Mouse (Mus musculus): Measurements from ENCODE around the gene Tuba3b. TPM values are rescaled to one million over a fixed set of nuclear protein-coding genes. Genes with fewer than 3 reads are reported as not detected.

The Tuba3b gene
- total and polyA plus RNA-seq, 3 experiments, result not detected

DNA sequence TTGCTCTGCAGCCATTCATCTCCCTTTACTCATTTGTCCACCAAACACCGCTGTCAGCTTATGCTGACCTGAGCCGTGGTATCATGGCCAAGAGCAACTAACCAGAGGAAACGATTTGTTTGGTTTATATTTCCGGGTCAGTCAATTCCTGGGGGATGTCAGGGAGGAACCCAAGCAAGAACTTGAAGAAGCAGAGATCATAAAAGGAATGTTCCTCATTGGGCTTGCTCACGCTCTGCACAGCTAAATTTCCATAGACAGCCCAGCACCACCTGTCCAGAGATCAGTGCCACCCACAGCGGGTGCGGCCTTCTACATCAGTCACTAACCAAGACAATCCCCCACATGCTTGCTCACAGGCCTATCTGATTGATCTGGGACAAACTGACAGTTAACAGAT, 1.3 kb upstream of the Tuba3b start, which contains the start of gene Lmntd1:
Lmntd1 (minus strand) TSS at position 101 of the 400 bp plus-strand sequence.
- TF ChIP-seq GATA2 (IDR thresholded peaks at IDR 0.05; ENCODE audit: borderline replicate concordance, low read depth, low read length) (no peak), TAL1 (conservative IDR thresholded peaks at IDR 0.05; ENCODE audit: low read depth, low read length) (no peak), GATA1 (IDR thresholded peaks at IDR 0.05; ENCODE audit: borderline replicate concordance, low read length) (no peak), CTCF (IDR thresholded peaks at IDR 0.05; ENCODE audit: low read depth, low read length) (no peak), POLR2AphosphoS5 (IDR thresholded peaks at IDR 0.05; ENCODE audit: insufficient replicate concordance, low read depth, low read length) (no peak)
- Histone ChIP-seq H3K9me3 (replicated peaks) (peaks cover 69% of the 10 kb centered on the region), H3K36me3 (replicated peaks) (no peaks in the 10 kb centered on the region), H3K27me3 (ENCODE audit: insufficient read depth, low read length) (no peaks in the 10 kb centered on the region), H3K4me3 (ENCODE audit: low read depth, low read length) (no peak within 1 kb of the TSS), H3K4me1 (ENCODE audit: insufficient read depth, low read depth, low read length) (no peaks in the 10 kb centered on the region)
- no peak for DNase-seq (ENCODE audit: low spot score)
- no peak for ATAC-seq (ENCODE audit: extremely low read depth, insufficient number of reproducible peaks, low FRiP score, poor library complexity, severe bottlenecking)

DNA sequence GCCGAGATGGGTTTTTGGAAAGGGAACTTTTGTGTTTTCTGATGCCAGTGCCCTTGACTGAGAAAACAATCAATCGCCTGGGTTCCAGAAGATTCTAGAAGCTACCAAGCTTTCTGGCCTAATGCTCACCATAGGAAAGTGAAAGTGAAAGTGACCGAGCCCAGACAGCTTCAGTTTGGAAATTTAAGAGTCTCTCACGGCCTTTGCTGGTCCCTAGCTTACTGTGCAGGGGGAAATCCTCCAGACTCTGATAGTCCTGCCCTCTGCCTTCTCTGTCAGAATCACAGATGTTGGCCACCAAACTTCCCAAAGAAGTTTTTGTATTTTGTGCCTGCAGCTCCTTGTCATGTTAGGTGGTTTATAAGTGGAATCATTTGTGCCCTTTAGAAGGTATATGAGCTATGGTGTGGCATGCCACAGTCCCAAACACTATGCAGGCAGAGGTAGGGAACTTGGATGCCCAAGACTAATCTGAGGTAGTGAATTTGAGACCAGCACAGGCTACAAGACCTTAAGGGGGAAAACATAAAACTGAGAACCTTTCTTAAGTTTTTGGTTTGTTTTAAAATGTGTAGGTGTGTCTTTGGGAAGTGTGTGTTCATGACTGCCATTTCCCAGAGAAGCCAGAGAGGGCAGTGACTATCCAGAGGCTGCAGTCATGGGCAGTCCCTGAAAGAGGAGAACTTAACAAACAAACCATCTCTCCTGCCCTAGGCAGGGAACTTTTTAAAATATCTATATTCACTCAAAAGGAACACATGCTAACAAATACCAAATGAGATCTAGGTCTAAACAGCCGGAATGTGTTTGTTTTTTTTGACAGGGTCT, 1.1 kb downstream of the Tuba3b start:
- Histone ChIP-seq H3K4me3 (ENCODE audit: low read depth, low read length) (no peak overlapping the region), H3K36me3 (replicated peaks) (no peaks in the 10 kb centered on the region), H3K4me1 (ENCODE audit: insufficient read depth, low read depth, low read length) (no peaks in the 10 kb centered on the region), H3K9me3 (replicated peaks) (peaks cover 66% of the 10 kb centered on the region), H3K27me3 (ENCODE audit: insufficient read depth, low read length) (no peaks in the 10 kb centered on the region)
- TF ChIP-seq TAL1 (conservative IDR thresholded peaks at IDR 0.05; ENCODE audit: low read depth, low read length) (no peak), GATA2 (IDR thresholded peaks at IDR 0.05; ENCODE audit: borderline replicate concordance, low read depth, low read length) (no peak), POLR2AphosphoS5 (IDR thresholded peaks at IDR 0.05; ENCODE audit: insufficient replicate concordance, low read depth, low read length) (no peak), GATA1 (IDR thresholded peaks at IDR 0.05; ENCODE audit: borderline replicate concordance, low read length) (no peak), CTCF (IDR thresholded peaks at IDR 0.05; ENCODE audit: low read depth, low read length) (no peak)
- no peak for DNase-seq (ENCODE audit: low spot score)
- ATAC-seq (ENCODE audit: extremely low read depth, insufficient number of reproducible peaks, low FRiP score, poor library complexity, severe bottlenecking), result no peak

DNA sequence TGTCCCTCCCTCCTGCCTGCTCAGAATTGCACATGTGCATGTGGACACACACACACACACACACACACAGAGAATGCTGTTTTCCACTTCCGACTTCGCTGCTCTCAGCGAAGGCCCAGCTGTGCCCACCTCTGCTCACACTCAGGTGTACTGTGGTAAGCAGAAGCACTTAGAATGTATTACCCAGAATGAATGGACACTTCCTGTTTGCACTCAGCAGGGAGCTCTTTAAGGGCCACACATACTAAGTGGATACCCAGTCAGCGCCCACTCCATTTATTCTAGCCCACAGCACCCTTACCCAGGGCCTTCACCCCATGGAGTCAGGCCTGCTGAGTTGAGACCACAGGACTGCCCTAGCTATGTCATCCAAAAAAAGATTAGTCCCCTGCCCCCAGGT, 7.6 kb downstream of the Tuba3b start:
- H3K4me3 ChIP-seq (ENCODE audit: low read depth, low read length), result no peak overlapping the region
- peaks cover 58% of the 10 kb centered on the region for H3K9me3 ChIP-seq (replicated peaks)
- ATAC-seq (ENCODE audit: extremely low read depth, insufficient number of reproducible peaks, low FRiP score, poor library complexity, severe bottlenecking) (no peak), DNase-seq (ENCODE audit: low spot score) (no peak)
- H3K27me3 ChIP-seq (ENCODE audit: insufficient read depth, low read length), result no peaks in the 10 kb centered on the region
- H3K4me1 ChIP-seq (ENCODE audit: insufficient read depth, low read depth, low read length), result no peaks in the 10 kb centered on the region
- H3K36me3 ChIP-seq (replicated peaks), result no peaks in the 10 kb centered on the region
- TF ChIP-seq CTCF (IDR thresholded peaks at IDR 0.05; ENCODE audit: low read depth, low read length) (no peak), GATA2 (IDR thresholded peaks at IDR 0.05; ENCODE audit: borderline replicate concordance, low read depth, low read length) (no peak), GATA1 (IDR thresholded peaks at IDR 0.05; ENCODE audit: borderline replicate concordance, low read length) (no peak), POLR2AphosphoS5 (IDR thresholded peaks at IDR 0.05; ENCODE audit: insufficient replicate concordance, low read depth, low read length) (no peak), TAL1 (conservative IDR thresholded peaks at IDR 0.05; ENCODE audit: low read depth, low read length) (no peak)

DNA sequence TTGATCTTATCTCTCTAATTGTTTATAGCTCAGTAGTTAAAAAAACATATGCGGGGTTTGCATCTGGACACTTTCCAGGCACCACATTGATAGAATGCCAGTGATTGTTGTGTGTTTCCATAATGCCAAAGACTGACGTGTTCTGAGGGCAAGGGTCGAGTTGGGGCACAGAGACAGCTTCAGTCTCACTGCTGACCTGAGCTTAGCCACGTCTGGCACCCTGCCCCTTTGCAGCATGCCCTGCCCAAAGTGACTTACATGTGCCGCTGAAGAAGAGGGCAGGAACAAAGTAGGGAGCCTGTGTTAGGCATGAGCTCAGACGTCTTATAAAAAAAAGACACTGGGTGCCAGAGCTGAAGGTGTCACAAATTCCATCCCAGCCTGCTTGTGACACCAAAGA, 14.7 kb downstream of the Tuba3b start:
- TF ChIP-seq TAL1 (conservative IDR thresholded peaks at IDR 0.05; ENCODE audit: low read depth, low read length), result no peak
- no peak for TF ChIP-seq GATA2 (IDR thresholded peaks at IDR 0.05; ENCODE audit: borderline replicate concordance, low read depth, low read length)
- no peak for TF ChIP-seq POLR2AphosphoS5 (IDR thresholded peaks at IDR 0.05; ENCODE audit: insufficient replicate concordance, low read depth, low read length)
- no peak for TF ChIP-seq CTCF (IDR thresholded peaks at IDR 0.05; ENCODE audit: low read depth, low read length)
- TF ChIP-seq GATA1 (IDR thresholded peaks at IDR 0.05; ENCODE audit: borderline replicate concordance, low read length), result no peak

DNA sequence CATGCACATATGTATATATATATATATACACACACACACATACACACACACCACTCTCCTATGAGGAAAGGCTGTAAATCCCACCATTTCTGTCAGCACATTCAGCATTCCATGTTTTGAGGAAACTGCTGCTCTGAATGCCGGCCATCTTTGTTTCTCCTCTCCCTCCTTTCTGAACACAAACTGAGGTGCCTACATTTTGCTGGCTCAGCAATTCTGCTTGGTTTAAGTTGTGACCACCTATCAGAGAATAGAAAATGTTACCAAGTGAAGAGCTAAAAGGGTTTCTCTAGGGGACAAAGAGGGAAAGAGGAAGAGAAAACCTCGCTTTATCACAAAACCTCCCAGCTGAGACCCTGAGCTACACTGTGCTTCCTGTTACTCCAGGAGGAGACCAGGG, 18.9 kb downstream of the Tuba3b start:
- Histone ChIP-seq H3K9me3 (replicated peaks) (peaks cover 70% of the 10 kb centered on the region), H3K36me3 (replicated peaks) (no peaks in the 10 kb centered on the region), H3K4me1 (ENCODE audit: insufficient read depth, low read depth, low read length) (no peaks in the 10 kb centered on the region), H3K4me3 (ENCODE audit: low read depth, low read length) (no peak overlapping the region), H3K27me3 (ENCODE audit: insufficient read depth, low read length) (no peaks in the 10 kb centered on the region)
- TF ChIP-seq POLR2AphosphoS5 (IDR thresholded peaks at IDR 0.05; ENCODE audit: insufficient replicate concordance, low read depth, low read length) (no peak), GATA1 (IDR thresholded peaks at IDR 0.05; ENCODE audit: borderline replicate concordance, low read length) (no peak), GATA2 (IDR thresholded peaks at IDR 0.05; ENCODE audit: borderline replicate concordance, low read depth, low read length) (no peak), CTCF (IDR thresholded peaks at IDR 0.05; ENCODE audit: low read depth, low read length) (no peak), TAL1 (conservative IDR thresholded peaks at IDR 0.05; ENCODE audit: low read depth, low read length) (no peak)
- DNase-seq (ENCODE audit: low spot score), result no peak
- ATAC-seq (ENCODE audit: extremely low read depth, insufficient number of reproducible peaks, low FRiP score, poor library complexity, severe bottlenecking), result no peak

More for the DNA sequence above, 14.7 kb downstream of the Tuba3b start:
- Histone ChIP-seq H3K4me3 (ENCODE audit: low read depth, low read length) (no peak overlapping the region), H3K4me1 (ENCODE audit: insufficient read depth, low read depth, low read length) (no peaks in the 10 kb centered on the region), H3K27me3 (ENCODE audit: insufficient read depth, low read length) (no peaks in the 10 kb centered on the region), H3K9me3 (replicated peaks) (peaks cover 62% of the 10 kb centered on the region), H3K36me3 (replicated peaks) (no peaks in the 10 kb centered on the region)
- ATAC-seq (ENCODE audit: extremely low read depth, insufficient number of reproducible peaks, low FRiP score, poor library complexity, severe bottlenecking) (no peak), DNase-seq (ENCODE audit: low spot score) (no peak)

DNA sequence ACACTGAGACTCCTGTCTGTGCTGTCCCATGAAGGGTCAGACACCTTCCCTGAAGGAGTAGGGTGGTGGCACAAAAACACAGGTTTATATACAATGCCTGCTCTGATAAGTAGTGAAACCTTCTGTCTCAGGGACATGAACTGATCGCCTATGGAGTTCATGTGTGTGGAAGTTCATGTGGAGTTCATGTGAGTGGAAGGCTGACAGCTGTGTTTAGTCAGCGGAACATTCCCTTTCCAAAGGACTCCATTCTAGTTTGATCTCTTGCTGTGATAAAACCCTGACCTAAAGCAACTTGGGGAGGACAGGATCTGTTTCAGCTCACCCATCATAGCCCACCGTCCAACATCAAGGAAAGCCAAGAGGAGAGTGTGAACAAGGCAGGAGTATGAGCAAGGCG, 21.1 kb downstream of the Tuba3b start:
- H3K4me3 ChIP-seq (ENCODE audit: low read depth, low read length), result no peak overlapping the region
- H3K36me3 ChIP-seq (replicated peaks), result no peaks in the 10 kb centered on the region
- no peak for ATAC-seq (ENCODE audit: extremely low read depth, insufficient number of reproducible peaks, low FRiP score, poor library complexity, severe bottlenecking)
- no peak for TF ChIP-seq CTCF (IDR thresholded peaks at IDR 0.05; ENCODE audit: low read depth, low read length)
- no peak for TF ChIP-seq GATA1 (IDR thresholded peaks at IDR 0.05; ENCODE audit: borderline replicate concordance, low read length)
- TF ChIP-seq GATA2 (IDR thresholded peaks at IDR 0.05; ENCODE audit: borderline replicate concordance, low read depth, low read length), result no peak
- no peak for TF ChIP-seq POLR2AphosphoS5 (IDR thresholded peaks at IDR 0.05; ENCODE audit: insufficient replicate concordance, low read depth, low read length)
- no peak for TF ChIP-seq TAL1 (conservative IDR thresholded peaks at IDR 0.05; ENCODE audit: low read depth, low read length)
- H3K9me3 ChIP-seq (replicated peaks), result peaks cover 71% of the 10 kb centered on the region
- no peak for DNase-seq (ENCODE audit: low spot score)
- no peaks in the 10 kb centered on the region for H3K4me1 ChIP-seq (ENCODE audit: insufficient read depth, low read depth, low read length)
- H3K27me3 ChIP-seq (ENCODE audit: insufficient read depth, low read length), result no peaks in the 10 kb centered on the region
